In the genomic region with DNA sequence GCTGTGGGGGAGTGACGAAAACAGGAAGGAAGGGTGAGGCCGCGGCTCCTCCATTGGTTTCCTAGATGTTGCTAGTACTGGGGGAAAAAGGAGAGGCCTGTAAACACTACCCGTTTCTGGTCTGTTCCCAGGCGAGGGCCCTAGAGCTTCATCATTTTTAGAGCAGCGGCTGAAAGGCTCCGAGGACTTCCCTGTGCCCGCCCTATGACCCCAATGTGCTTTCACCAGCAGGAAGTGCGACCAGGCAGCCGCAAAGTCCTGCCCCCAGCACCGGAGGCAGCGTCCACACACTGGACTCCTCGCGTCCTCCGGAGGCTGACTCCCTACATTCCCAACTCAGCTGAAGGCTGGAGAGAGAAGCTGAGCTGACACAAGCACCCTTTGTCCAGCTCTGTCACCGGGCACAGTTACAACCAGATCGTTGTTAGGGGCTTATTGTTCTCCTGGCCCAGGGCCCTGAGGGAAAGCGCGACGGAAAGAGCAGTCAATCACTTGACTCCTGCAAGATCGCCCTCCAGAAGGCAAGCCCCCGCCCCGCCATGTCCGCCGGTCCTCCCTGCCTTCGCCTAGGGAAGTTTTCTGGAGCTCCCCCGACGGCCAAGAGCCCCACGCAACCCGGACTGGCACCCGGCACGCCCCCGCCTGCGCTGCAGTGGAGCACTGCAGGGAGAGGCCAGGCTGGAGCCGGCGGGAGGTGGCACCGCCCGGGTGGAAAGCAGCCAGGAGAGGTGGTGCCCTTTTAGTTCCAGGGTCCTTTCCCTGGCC, we compare ENCODE assay signal across 9 mouse cellular contexts. TPM values are rescaled to one million over a fixed set of nuclear protein-coding genes. Genes with fewer than 3 reads are reported as not detected.
DNase-seq lines count a peak whose midpoint lies in the region; ATAC-seq and TF ChIP-seq lines count a peak whose summit lies in the region.
"Had no signal": no experiment of that assay in that cellular context is flagged by ENCODE, and none has a peak within 500 bp of the region (broad histone marks: within the 10 kb centered on the region; RNA-seq: fewer than 3 reads in every experiment).

No protein-coding gene starts in this region.

- 8% methylated on average over 38 of the region's 38 CpGs for WGBS in hindbrain, postnatal 0 days
- WGBS in liver, embryonic 12.5 days (ENCODE audit: insufficient replicate concordance), result under 1% methylated on average over 38 of the region's 38 CpGs
- 4% methylated on average over 38 of the region's 38 CpGs for WGBS in stomach, postnatal 0 days

- H3K4me3 ChIP-seq in hindbrain, postnatal 0 days (ENCODE audit: low read length), result peak overlapping the region; percentile 27
- peak overlapping the region; percentile 92 for H3K4me3 ChIP-seq in liver, embryonic 12.5 days
- H3K4me3 ChIP-seq in stomach, postnatal 0 days (ENCODE audit: low read depth, low read length), result peak overlapping the region; percentile 54

- peak overlapping the region; percentile 74 for H3K27ac ChIP-seq in hindbrain, postnatal 0 days
- peak overlapping the region; percentile 100 for H3K27ac ChIP-seq in liver, embryonic 12.5 days
- peak overlapping the region; percentile 98 for H3K27ac ChIP-seq in stomach, postnatal 0 days (replicated peaks)

- H3K27me3 ChIP-seq in hindbrain, postnatal 0 days (ENCODE audit: insufficient read depth, low read length), result peaks cover 4% of the 10 kb centered on the region; the same call in 1 of the 2 replicates
- no peaks in the 10 kb centered on the region; the same call in none of the 2 replicates for H3K27me3 ChIP-seq in liver, embryonic 12.5 days (replicated peaks)
- no peaks in the 10 kb centered on the region for H3K27me3 ChIP-seq in stomach, postnatal 0 days (ENCODE audit: control insufficient read depth, insufficient read depth, low read length)

- no peaks in the 10 kb centered on the region for H3K36me3 ChIP-seq in hindbrain, postnatal 0 days (ENCODE audit: insufficient read depth, low read length)
- peaks cover 52% of the 10 kb centered on the region for H3K36me3 ChIP-seq in liver, embryonic 12.5 days
- 0 out of 2 replicates have a peak, but pooled peaks cover 2% of the 10 kb centered on the region for H3K36me3 ChIP-seq in stomach, postnatal 0 days (ENCODE audit: control insufficient read depth, insufficient read depth, low read length)

- peak; percentile 52 for DNase-seq in MN1 (ENCODE audit: low spot score)
- DNase-seq in brain, embryonic 18.5 days (ENCODE audit: low read depth, low spot score), result peak; percentile 12
- DNase-seq in gastrocnemius, adult 18-20 months (ENCODE audit: low spot score), result peak; percentile 68
- peak; percentile 70 for DNase-seq in hindbrain, postnatal 0 days (ENCODE audit: low spot score)
- peak; percentile 82 to 83 for DNase-seq in monocyte, adult 2 months (ENCODE audit: low read depth in 1 of 2, low spot score in 2 of 2)
- peak; percentile 85 for DNase-seq in stomach, postnatal 0 days (ENCODE audit: low spot score)
- no peak for DNase-seq in cerebellum, postnatal 14 days

- H3K4me2 ChIP-seq in hindbrain, postnatal 0 days (ENCODE audit: low read depth, low read length), result peak overlapping the region; percentile 53
- H3K4me2 ChIP-seq in liver, embryonic 12.5 days, result peak overlapping the region; percentile 95
- H3K4me2 ChIP-seq in stomach, postnatal 0 days (replicated peaks; ENCODE audit: low read depth), result peak overlapping the region; percentile 80

- H3K4me1 ChIP-seq in hindbrain, postnatal 0 days (ENCODE audit: insufficient read depth, low read length), result peaks cover 18% of the 10 kb centered on the region
- H3K4me1 ChIP-seq in liver, embryonic 12.5 days, result peaks cover 74% of the 10 kb centered on the region
- peaks cover 9% of the 10 kb centered on the region for H3K4me1 ChIP-seq in stomach, postnatal 0 days (replicated peaks; ENCODE audit: control insufficient read depth, insufficient read depth)

- ATAC-seq in hindbrain, postnatal 0 days, result peak; percentile 69
- 0 out of 2 replicates have a peak, but pooled peaks have one; percentile 22 for ATAC-seq in liver, embryonic 12.5 days
- ATAC-seq in stomach, postnatal 0 days (ENCODE audit: low FRiP score, low TSS enrichment), result peak; percentile 49

- no peaks in the 10 kb centered on the region for H3K9me3 ChIP-seq in hindbrain, postnatal 0 days (ENCODE audit: low read length)
- H3K9me3 ChIP-seq in liver, embryonic 12.5 days (replicated peaks), result no peaks in the 10 kb centered on the region
- H3K9me3 ChIP-seq in stomach, postnatal 0 days (ENCODE audit: control insufficient read depth, low read length), result no peaks in the 10 kb centered on the region

- TF ChIP-seq EP300 in stomach, postnatal 0 days (optimal IDR thresholded peaks at IDR 0.05), result no peak

- peak overlapping the region; percentile 45 for H3K9ac ChIP-seq in hindbrain, postnatal 0 days (replicated peaks; ENCODE audit: low read length)
- H3K9ac ChIP-seq in liver, embryonic 12.5 days, result peak overlapping the region; percentile 90
- H3K9ac ChIP-seq in stomach, postnatal 0 days (ENCODE audit: low read length), result peak overlapping the region; percentile 71

- no peak for TF ChIP-seq CTCF in hindbrain, postnatal 0 days (IDR thresholded peaks at IDR 0.05; ENCODE audit: low read depth)
- TF ChIP-seq CTCF in stomach, postnatal 0 days (IDR thresholded peaks at IDR 0.05; ENCODE audit: low read depth), result no peak

RNA-seq across cellular contexts. Expression of a gene that starts 2.3 kb away (rescaled TPM):
- under 1 TPM; 0.64 to 0.78 TPM for total RNA-seq in gastrocnemius, adult 18-20 months (2021)
- total RNA-seq in hindbrain, postnatal 0 days (2014; rRNA removed), result 0.73 and 0.75 TPM in 2 replicates
- polyA plus RNA-seq in hindbrain, postnatal 0 days (2015; fragmentation: Nextera tagmentation; extraction: Ambion mirVana), result 0.44 and 0.86 TPM in 2 replicates
- polyA plus RNA-seq in liver, embryonic 12.5 days (2016; fragmentation: Nextera tagmentation; extraction: Ambion mirVana), result 19.8 and 21.6 TPM in 2 replicates
- 8.9 and 10.0 TPM in 2 replicates for polyA plus RNA-seq in stomach, postnatal 0 days (2015; fragmentation: Nextera tagmentation; extraction: Ambion mirVana)

RNA-seq across cellular contexts. Expression of a gene that starts 2.4 kb away (rescaled TPM):
- total RNA-seq in gastrocnemius, adult 18-20 months (2021), result 1 to 10 TPM; 2.5 to 4.9 TPM
- total RNA-seq in hindbrain, postnatal 0 days (2014; rRNA removed), result 3.3 and 4.7 TPM in 2 replicates
- polyA plus RNA-seq in hindbrain, postnatal 0 days (2015; fragmentation: Nextera tagmentation; extraction: Ambion mirVana), result 3.2 and 4.9 TPM in 2 replicates
- 55.5 and 58.2 TPM in 2 replicates for polyA plus RNA-seq in liver, embryonic 12.5 days (2016; fragmentation: Nextera tagmentation; extraction: Ambion mirVana)
- 21.0 and 24.1 TPM in 2 replicates for polyA plus RNA-seq in stomach, postnatal 0 days (2015; fragmentation: Nextera tagmentation; extraction: Ambion mirVana)

RNA-seq across cellular contexts. Expression of a gene that starts 17.8 kb away (rescaled TPM):
- not detected for total RNA-seq in gastrocnemius, adult 18-20 months (2021)
- not detected in 2 replicates for total RNA-seq in hindbrain, postnatal 0 days (2014; rRNA removed)
- not detected in 2 replicates for polyA plus RNA-seq in hindbrain, postnatal 0 days (2015; fragmentation: Nextera tagmentation; extraction: Ambion mirVana)
- polyA plus RNA-seq in liver, embryonic 12.5 days (2016; fragmentation: Nextera tagmentation; extraction: Ambion mirVana), result 97.6 and 97.7 TPM in 2 replicates
- 0.12 TPM in 1 of 2 replicates, not detected in the other for polyA plus RNA-seq in stomach, postnatal 0 days (2015; fragmentation: Nextera tagmentation; extraction: Ambion mirVana)
- total RNA-seq: left cerebral cortex, adult 18-20 months had no signal

RNA-seq across cellular contexts. Expression of a gene that starts 29.9 kb away (rescaled TPM):
- under 1 TPM; 0.47 to 0.68 TPM for total RNA-seq in gastrocnemius, adult 18-20 months (2021)
- total RNA-seq in hindbrain, postnatal 0 days (2014; rRNA removed), result 2.6 TPM in 1 of 2 replicates, not detected in the other
- polyA plus RNA-seq in hindbrain, postnatal 0 days (2015; fragmentation: Nextera tagmentation; extraction: Ambion mirVana), result 0.67 and 1.4 TPM in 2 replicates
- 0.23 and 0.27 TPM in 2 replicates for polyA plus RNA-seq in liver, embryonic 12.5 days (2016; fragmentation: Nextera tagmentation; extraction: Ambion mirVana)
- polyA plus RNA-seq in stomach, postnatal 0 days (2015; fragmentation: Nextera tagmentation; extraction: Ambion mirVana), result 0.18 and 0.24 TPM in 2 replicates

RNA-seq across cellular contexts. Expression of a gene that starts 29.9 kb away (rescaled TPM):
- 100 to 1,000 TPM; 182 to 192 TPM for total RNA-seq in gastrocnemius, adult 18-20 months (2021)
- total RNA-seq in hindbrain, postnatal 0 days (2014; rRNA removed), result 21.5 and 31.7 TPM in 2 replicates
- polyA plus RNA-seq in hindbrain, postnatal 0 days (2015; fragmentation: Nextera tagmentation; extraction: Ambion mirVana), result 17.2 and 18.8 TPM in 2 replicates
- 61.5 and 66.4 TPM in 2 replicates for polyA plus RNA-seq in liver, embryonic 12.5 days (2016; fragmentation: Nextera tagmentation; extraction: Ambion mirVana)
- 165 and 183 TPM in 2 replicates for polyA plus RNA-seq in stomach, postnatal 0 days (2015; fragmentation: Nextera tagmentation; extraction: Ambion mirVana)

Comparison
In these comparisons a context has a peak if more than half of its experiments do, and no peak if none do; other contexts are left out.
1. DNase-seq: peak in MN1 (single experiment), brain, embryonic 18.5 days (single experiment), gastrocnemius, adult 18-20 months (single experiment), hindbrain, postnatal 0 days (single experiment), monocyte, adult 2 months (2 of 2) and stomach, postnatal 0 days (single experiment); none in cerebellum, postnatal 14 days (0 of 2).
2. H3K4me3 ChIP-seq: peak in every context shown above with its lines; median percentile 92 in liver, embryonic 12.5 days; 54 in stomach, postnatal 0 days; 27 in hindbrain, postnatal 0 days.
3. RNA of a gene that starts 17.8 kb away (polyA plus RNA-seq): 97.6 to 97.7 TPM in liver, embryonic 12.5 days; 0.12 TPM in stomach, postnatal 0 days and not detected in hindbrain, postnatal 0 days; every median in the first group is over 10 times any median in the second.
4. Peak in every context shown above with its lines, with median percentiles within 50 percentile points of each other: ATAC-seq, H3K27ac ChIP-seq, H3K4me2 ChIP-seq and H3K9ac ChIP-seq.